Mouse (Mus musculus): ENCODE measurements around the gene Phldb2.

- no peak for TF ChIP-seq CTCF (IDR thresholded peaks at IDR 0.05; ENCODE audit: low read depth)
- TF ChIP-seq EP300 (IDR thresholded peaks at IDR 0.05; ENCODE audit: low read depth), result no peak
Observed at GRCm38 (mm10) chr16:45737880-45738279, 215.5 kb downstream of the Phldb2 start.
